Mouse (Mus musculus) adipocyte (in vitro differentiated cells): ENCODE results near the gene Pgbd1.
"Not testable (repeated sequence)": the region's sequence is repeated elsewhere in the genome, so short reads cannot be mapped to it uniquely, and the experiment has no call there.

Experiments
- DNase-seq: peaks from one replicate; pipeline ENCODE4 v3.0.0-alpha.2; 2016; ENCODE audit warnings: low spot score

Gene Pgbd1

DNA sequence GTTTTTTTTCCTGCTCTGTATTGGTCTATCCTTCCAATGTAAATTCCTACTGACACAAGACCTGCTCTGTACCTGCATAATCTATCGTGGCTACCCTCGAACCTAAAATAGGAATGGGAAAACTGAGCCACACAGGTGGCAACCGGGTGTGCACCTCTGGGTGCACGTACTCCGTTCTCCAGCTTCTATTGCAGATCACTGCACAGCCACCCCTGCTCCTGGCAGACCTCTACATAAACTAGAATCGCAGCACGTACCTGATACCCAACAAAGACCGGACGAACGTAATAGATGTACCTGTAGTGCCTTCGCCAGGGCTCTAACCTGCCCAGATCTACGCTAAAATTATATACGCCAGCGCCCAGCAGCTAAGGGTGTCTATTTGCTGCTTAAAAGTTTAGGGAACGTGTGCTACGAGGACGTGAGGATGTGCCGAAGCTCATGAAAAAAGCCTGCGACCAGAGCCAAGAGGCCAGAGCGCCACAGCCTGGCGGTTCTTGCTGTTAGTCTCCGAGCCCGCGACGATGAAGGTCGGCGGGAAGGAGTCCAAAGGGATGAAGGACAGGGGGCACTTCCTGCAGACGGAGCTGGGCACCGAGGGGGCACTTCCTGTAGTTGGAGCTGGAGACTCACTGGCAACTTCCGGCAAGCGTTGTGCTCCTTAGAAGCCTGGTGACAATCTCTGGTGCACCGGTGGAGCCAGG lies at the start of gene Pgbd1:
TSS of gene Pgbd1 (minus strand) at position 556 of the 704 bp plus-strand sequence.
- no peak for DNase-seq

DNA sequence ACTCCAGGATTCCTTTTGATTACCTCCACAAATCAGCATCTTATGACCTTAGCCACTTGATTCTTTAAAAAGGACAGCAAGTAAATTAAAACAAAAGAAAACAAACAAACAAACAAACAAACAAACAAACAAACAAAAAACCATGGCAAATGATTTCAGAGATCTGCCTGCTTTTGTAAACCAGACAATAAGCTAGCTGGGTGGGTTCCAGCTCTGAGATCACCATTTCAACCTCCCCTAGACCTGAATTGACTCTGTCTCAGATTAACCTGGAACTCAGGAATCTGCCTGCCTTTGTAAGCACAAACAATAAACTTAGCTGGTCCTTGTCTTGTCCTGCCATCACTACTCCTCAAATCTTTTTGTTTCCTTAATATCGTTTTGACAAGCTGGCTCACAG lies 46.0 kb upstream of the Pgbd1 start:
- DNase-seq = no peak

DNA sequence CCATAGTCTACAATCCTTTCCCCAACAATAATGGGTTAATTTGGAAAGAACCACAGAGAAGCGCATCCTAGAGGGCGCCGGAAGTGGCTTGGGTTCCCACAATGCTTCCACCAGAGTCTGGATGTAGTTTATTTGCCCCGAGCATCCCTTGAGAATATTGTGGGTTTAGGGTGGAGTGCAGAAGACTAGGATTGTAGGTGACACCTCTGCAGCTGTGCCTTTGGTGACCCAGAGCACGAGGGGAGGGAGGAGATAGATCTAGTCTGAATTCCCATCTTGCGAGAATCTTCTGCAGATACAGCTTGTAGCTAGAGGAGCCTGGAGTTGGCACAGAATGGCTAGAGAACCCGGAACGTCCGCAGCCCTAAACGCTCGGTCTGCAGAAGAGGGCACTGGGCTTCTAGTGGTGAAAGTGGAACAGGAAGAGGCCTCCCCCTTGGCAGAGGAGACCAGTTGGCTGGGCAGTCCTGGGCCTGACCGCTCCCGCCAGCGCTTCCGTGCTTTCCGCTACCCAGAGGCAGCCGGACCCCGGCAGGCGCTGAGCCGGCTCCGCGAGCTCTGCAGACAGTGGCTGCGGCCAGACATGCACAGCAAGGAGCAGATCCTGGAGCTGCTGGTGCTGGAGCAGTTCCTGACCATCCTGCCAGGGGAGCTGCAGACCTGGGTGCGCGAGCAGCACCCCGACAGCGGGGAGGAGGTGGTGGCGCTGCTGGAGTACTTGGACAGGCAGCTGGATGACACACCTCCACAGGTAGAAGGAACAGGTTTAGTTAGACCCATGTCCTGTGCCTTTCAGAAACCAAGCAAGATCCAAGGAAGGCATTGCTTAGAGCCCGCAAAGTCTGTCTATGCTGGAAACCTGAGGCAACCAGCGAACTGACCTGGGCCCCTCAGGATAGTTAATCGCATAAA lies 38.2 kb upstream of the Pgbd1 start, which contains the start of the genes Zkscan4 and Gm10065:
TSS of gene Zkscan4 (plus strand) at position 149 of the 912 bp plus-strand sequence.
TSS of gene Gm10065 (minus strand) at position 683 of the 912 bp plus-strand sequence.
- peak; percentile 52 for DNase-seq

DNA sequence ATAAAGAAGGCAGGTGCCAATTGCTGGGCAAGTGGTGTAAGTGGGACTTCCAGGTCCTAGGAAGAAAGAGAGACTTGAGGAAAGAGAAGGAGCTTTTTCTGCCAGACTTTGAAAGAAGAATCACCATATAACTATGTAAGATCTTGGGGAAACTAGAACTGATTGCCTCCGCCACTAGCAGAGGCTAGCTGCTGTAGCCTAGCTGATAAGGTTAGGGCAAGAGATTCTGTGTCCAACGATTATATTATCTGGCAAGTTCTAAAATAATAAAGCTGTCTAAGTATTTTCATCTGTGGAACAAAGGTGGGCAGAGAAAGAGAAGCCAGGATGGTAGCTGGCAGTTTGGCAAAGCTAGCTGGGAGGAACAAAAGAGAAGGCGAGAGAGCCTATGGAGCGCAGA lies 31.6 kb upstream of the Pgbd1 start:
- no peak for DNase-seq

DNA sequence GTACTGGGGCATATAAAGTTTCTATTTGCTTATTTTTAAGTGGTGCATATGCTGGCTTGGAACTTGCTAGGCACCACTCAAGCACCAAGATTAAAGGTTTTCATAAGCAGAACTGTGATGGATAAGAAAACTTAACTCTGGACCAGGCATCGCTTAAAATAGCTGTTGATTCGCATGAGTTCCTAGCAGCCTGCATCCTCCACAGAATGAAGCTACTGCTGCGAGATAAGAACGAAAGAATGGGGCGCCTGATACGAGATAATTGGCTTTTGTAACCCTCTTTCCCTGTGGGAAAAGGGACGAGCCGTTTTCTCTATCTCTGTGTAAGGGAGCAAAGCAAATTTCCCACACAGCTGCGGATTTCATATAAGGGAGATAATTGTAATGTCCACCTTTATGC lies 28.2 kb upstream of the Pgbd1 start:
- no peak for DNase-seq

DNA sequence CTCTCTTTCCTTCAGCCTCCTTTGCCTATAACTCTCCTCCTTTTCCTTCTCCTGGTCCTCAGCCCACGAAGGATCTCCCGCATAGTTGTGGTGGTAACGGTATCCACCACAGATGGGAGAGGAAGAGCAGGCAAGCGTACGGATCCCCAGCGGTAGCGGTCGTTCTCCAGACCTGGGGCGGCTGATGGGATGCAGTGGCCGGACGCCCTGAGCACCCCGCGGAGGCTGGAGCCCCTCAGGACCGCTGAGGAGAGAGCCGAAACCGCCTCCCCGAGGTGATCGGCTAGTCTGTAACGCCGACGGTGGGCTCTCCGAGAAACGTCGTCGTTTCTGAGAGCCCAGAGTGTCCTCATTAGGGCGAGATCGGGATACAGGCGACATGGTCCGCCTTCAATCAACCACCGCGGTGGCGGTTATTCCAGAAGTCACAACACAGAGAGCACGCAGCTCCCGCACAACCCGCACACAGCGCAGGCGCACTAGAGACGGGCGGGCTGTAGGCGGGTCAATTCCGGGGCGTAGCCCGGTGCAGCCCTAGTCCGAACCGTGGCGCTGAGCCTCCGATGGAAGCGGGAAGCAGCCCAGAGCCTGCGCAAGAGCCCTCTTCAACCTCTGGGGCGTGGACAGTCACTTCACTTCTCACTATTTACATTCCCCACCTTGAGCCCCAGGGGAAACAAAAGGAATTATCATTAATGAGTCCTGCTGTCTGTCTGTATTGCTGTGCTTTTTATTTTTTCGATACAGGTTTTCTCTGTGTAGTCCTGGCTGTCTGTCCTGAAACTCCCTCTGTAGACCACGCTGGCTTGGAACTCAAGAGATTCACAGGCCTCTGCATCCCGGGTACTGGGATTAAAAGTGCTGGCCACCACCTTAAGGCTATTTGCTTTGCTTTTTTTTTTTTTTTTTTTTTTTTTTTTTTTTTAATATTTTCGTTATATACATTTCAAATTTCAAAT lies 27.5 kb upstream of the Pgbd1 start, which contains the start of gene Nkapl:
TSS of gene Nkapl (minus strand) at position 449 of the 959 bp plus-strand sequence.
- DNase-seq = no peak

DNA sequence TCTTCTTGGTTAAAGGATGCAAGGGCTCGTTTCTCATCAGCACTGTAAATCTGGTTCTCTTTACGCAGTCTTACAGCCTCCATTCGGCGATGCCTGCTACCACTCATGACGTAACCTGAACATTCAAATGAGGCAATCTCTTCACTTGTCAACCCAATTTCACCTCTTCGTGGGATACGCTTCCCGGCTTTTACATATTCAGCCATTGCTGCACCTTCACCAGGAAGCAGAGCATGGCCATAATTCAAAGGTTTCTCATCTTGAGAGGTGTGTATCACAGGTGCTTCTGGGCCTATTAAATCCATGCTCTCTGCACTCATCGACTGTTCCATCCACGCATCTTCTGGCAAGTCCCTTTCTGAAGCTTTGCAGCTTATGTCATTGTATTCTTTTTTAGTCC lies 26.5 kb upstream of the Pgbd1 start:
- no peak for DNase-seq

DNA sequence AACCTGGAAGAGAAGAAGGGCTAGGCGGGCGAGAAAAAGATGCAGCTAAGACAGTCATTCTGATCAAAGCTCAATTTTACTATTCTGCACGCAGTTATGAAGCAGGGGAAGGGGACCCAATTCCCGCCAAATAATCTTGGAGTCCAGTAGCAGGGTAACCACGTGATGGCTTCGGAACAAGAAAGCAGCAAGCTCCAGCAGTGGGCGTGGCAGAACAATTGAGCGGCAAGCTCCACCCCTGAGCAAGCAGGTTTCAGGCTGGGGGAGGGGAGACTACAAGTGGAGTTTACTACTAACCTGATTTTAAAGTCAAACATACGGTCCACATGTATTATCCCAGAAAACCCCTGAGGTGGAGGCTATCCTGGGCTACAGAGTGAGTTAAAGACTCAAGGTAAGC lies 21.7 kb upstream of the Pgbd1 start:
- DNase-seq = not testable (repeated sequence)

DNA sequence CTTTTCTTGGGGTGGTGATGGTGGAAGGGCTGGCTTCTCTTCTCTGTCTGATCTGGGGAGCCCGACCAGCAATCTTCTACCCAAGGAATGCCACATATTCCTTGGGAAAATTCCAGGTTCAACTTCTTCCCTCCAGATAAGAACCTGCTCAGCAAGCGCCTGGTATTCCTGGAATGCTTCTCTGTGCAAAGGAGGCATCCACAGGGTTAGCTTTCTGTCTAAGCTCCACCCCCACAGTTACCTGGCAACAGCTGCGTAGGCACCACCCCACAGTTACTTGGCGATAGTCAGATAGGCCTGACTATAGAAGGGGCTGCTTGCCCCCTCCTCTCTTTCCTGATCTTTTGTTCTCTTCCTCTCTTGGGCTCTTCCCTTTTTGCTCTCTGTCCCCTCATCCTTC lies 15.5 kb upstream of the Pgbd1 start:
- DNase-seq = no peak

DNA sequence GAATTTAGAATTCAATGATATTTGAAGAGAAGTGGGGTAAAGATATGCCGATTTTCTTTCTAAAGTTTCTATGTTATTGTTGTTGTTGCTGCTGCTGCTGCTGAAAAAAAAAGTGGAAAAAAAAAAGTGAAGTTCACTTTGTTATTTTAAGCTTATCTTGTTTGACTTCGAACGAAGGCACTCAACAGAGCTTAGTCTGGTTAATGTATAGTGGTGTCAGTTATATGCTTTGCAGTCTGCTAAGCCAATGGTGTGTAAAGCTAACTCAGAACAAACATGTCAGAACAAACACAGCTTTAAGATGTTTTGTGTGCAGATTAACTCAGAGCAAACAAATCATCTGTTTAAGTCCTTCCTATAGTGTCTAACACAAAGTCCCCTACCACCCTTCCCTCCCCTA lies 13.3 kb upstream of the Pgbd1 start:
- DNase-seq = no peak

DNA sequence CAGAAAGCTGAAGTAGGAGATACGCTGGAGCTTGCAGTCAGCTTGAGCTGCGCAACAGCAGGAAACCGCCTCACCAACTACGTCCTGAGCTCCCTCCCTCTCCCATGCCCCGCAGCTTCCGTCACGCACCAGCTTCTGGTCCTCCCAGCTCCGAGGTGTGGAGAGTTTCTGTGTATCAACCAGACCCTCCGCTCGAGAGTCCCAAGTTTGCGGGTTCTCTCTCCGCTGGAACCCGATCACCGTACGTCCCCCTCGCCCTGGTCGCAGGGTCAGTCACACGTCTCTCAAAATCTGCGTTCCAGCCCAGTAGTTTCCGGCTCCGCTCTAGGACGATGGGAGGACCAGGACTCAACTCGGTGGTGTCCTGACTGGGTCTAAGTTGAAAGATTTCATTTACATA lies 12.6 kb upstream of the Pgbd1 start, which contains the start of gene Zscan26:
TSS of gene Zscan26 (minus strand) at position 282 of the 400 bp plus-strand sequence.
- DNase-seq = peak; percentile 96

DNA sequence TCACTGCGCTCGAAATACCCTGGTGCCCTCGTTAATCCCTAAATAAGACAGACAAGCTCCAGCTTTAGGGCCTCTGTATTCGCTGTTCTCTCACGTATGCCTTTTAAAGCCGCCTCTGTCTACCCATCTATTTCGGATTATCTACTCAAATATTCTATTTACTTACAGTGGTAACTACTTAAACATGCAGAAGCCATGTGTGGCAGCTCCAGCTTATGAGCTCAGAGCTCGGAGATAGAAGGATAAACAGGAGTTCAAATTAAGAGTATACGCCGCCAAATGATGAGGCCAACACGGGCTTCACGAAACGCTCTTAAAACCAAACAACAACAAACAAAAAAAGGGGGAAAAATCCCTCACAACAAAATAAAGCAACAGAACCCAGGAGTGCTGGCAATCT lies 12.2 kb upstream of the Pgbd1 start:
- no peak for DNase-seq

DNA sequence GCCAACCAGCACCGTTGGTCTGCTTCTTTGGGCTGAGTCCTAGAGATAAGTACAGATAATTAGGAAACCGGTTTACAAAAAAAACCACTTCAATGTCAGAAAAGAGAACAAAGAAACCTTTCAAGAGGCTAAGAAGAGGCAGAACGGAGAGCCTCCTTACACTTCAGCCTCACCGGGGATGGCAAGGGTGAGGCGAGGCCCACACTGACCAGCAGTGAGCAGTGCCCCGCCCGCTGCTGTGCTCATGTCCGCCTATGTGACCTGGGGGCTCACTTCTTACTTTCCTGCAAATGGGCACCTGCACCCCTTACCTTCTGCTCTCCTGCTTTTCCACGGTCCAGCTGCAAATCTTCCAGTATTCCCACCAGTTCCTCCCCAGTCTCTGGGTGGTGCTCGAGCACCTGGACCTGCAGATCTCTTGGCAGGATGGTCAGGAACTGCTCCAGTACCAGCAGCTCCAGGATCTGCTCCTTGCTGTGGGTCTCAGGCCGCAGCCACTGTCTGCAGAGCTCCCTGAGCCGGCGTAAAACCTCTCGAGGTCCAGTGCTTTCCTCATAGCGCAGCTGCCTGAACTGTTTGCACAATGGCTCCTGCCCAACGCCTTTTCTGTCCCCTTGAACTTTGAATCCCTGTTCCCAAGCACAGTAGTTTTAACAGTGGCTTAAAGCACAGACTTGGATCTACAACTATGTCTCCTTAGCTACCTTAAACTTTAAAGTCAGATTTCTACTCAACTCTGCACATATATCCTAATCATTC lies 7.2 kb upstream of the Pgbd1 start:
- DNase-seq = no peak

DNA sequence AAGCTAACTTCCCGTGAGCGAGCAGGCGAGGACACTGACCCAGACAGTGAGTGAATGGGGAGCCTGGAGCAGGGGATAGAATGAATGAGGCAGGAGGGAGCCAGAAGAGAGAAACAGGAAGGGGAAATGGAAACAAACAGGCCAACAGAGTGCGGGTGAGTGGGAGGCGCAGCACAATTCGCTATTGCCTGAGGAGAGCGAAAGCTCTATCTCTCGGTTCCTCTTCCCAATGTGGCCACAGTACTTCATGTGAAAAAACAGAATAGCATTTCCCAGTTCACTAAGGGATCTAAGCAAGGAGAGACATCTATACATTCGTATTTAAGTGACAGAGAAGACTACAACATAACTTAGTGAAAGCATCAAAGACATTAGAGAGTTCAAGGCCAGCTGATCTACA lies 5.9 kb upstream of the Pgbd1 start:
- no peak for DNase-seq

DNA sequence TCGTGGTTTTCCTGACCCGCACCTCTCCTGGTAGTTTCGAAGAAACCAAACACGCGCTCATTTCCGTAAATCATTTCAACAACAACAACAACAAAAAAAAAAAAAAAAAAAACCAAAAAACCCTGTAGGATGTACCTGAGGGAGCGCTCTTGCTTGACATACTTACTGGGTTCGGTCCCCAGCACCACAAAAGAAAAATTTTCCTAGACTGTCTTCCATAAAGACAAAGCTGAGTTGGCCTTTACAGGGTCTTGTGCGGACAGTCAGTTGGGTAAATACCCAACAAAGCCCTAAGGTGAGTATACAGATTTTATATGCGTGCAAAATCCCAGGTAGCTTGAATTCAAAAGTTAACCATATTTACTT lies 332 bp upstream of the Pgbd1 start:
- DNase-seq = no peak

DNA sequence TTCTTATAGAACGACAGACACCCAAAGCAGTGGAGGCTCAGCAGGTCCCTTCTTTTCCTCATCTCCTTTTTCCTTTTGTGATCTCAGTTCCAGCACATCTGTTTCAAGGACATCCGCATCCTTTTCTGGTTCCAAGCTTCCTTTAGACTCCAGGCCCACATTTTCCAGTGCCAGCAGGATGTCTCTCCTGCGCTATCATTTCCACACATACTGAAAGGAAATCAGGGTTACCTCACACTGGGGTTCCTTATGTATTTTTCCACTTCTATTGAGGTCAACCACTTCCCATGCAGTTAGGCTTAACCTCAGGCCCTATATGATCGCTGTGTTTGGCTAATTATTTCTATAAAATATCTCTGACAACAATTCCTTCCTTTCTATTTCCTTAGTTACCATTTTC lies 5.4 kb downstream of the Pgbd1 start:
- no peak for DNase-seq

DNA sequence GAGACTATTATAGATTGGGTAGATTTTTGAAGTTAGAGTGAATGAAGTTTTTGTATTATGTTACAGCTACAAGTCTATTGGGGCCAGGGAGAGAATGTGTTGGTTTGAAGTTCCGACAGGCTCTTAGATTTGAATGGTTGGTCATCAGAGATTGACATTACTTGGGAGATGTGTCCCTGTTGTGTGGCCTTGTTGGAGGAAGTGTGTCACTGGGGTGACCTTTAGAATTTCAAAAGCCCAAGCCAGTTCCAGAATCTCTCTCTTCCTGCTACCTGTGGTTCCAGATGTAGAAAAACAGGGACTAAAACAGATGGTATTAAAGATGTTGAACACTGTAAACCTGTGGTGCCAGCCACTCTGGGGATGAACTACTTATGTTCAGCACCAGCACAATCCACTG lies 13.2 kb downstream of the Pgbd1 start:
- DNase-seq = no peak

DNA sequence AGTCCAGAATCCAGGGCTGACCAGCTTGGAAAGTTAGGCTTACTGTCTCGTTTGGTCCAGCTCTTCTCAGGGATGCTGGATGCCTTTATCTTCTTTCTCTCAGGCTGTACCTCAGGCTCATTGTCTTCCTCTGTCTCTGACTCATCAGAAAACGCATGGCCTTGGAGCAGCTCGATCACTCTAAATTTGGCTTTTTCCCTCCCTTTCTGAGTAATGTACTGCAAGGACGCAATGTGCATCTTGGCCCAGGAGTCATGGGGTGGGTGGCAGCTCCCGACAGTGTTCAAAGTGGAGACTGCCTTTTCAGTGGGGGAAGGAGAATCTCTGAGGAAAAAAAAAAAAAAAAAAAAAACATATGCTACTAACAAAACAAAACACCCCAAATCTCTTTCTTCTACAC lies 17.6 kb downstream of the Pgbd1 start:
- no peak for DNase-seq

DNA sequence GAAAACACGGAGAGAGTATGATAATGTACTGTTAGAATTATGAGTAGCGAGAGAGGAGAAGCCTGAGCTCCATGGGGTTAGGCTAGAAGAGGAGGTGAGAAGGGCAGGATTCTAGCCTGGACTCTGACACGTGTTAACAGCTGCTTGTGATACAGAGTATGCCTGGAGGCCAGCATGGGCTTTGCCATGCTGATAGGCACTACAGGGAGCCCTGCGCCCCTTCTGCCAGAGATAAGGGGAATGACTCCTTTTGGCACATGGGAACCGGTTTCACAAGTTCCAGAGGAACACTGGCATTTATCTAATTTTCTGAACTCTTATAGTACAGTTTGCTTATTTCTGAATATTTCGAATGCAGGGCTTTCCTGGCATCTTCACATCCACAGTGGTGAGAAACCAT lies 22.0 kb downstream of the Pgbd1 start:
- no peak for DNase-seq

DNA sequence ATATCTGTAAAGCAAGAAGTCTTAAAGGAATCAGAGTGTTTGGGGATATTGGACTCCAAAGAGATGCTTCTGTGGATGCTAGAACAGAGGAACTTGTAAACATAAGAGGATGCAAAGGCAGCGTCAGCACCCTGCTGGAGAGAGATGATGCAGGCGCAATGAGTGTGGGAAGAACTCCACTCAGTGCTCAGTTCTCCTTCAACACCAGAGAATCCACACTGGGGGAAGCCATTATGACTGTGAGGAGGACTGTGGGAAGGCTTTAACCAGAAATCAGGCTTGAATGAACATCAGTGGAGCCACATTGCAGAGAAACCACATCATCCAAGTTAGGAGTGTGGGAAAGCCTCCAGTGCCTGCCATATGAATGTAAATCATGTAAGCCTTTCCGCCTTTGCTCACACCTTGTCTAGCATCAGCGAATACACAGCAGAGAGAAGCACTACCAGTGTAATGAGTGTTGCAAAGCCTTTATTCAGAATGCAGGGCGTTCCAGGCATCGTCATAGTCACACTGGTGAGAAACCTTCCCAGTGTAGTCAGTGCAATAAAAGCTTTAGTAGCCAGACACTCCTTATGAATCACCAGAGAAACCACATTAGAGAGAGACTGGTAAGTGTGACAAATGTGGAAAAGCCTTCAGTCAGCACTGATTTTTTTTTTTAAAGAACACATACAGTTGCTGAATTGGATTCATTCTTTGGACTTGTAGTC lies 23.4 kb downstream of the Pgbd1 start:
- no peak for DNase-seq

DNA sequence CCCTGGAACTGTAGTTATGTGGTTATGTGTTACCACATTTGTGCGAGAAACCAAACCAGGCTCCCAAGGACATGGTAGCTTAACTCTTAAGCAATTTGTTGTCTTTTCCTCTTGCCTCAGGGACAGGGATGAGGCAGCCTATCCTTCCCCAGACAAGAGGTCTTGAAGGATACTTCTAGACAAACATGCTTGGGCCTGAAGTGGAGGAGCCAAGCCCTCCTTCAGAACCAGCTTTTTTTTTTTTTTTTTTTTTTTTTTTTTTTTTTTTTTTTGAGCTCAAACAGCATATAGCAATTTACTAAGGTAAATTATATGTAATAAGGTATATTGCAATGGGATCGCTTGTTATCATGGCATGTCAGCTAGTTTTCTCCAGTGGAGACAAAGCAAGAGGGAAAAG lies 25.1 kb downstream of the Pgbd1 start:
- no peak for DNase-seq
